Mouse (Mus musculus) spleen, embryonic (tissue): Measurements from ENCODE around the gene Zscan20.

Experiments
- CTCF ChIA-PET: fragments of 350-600 bp; sonication (Branson Sonifier 250); formaldehyde crosslinking; loops from one replicate; lab custom pipeline; 2022; lab: Charles Lee

Gene Zscan20

DNA sequence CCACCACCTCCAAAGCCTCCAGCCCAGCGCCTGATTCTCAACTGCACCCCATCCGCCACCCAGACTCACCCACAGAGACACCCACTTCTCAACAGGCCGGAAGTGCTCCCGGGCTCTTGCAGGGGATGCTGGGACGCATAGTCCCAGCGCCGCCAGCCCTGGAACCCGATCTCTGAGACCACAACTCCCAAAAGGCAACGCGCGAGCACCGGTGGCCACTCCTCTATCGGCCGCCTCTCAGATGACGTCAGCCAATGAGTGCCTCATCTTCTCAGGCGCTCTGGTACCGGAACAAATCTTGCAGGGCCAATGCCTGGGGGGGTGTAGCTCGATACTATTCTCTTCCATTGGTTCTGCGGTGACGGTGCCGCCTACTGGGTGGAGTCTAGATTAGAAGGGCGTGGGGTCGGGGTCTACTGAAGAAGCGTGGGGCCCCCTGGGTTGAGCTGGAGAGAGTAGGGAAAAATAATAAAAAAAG lies at the start of gene Zscan20:
TSS of gene Zscan20 (minus strand) at position 174 of the 478 bp plus-strand sequence.
- CTCF ChIA-PET: interaction anchor here (0.7 kb wide), 1 partner anchor 16 kb away, joined by 3 read pairs; no protein-coding TSS in a partner anchor

DNA sequence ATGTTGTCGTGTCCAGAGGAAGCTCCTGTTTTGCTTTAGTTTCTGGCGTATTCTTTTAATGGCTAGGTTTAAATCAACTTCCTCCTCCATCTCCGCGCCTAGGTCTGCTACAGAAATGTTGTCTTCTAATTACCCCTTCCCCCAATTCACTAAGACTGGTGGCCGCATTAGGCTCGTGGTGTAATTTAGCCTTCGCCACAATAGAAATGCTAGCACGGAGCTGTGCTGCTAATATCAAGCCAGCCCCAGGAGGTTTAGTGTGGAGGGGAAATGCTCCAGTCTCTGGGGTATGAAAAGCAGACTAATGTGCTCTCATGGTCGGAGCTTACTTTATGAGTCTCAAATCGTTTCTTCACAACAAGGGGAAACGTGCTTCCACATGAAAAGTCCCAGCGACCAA lies 45.5 kb upstream of the Zscan20 start:
- CTCF ChIA-PET: no interaction called here

DNA sequence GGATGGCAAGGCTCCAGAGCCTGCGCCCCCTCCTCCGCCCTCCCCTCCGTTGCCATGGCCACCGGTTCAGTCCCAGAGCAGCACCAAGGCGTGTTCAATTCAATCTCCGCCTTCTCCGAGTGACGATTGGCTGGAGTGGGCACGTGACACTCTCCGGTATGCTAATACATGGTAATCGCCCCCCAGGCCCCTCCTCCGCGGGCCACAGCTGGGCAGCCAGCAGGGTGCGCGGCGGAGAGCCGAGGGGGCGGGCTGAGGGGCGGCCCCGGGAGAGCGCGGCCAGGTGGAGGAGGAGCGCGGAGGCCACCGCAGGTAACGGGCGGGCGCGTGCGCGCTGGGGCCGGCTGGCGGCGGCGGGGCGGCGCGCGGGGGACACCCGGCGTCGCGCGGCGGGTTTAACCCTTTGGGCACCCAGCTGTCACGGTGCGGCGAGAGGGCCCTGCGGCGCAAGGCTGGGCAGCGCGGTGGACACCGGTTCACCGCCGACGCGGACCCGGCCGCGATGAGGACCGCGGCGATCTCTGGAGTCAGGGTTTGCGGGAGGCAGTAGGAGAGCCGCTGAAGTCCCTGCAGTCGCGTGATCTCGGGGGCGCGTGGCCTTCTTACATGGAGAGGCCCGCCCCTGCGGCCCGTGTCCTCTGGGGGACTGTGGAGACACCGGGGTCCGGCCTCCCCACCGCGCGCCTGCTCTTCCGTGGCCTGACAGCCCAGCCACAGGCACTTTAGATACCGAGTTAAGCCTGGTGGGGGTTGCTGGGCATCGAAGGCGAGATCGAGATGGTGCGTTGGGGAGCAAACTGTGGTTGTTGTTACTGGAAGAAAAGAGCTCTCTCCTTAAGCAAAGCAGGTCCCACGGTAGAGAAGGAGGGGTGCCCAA lies 44.8 kb upstream of the Zscan20 start, which contains the start of gene Phc2:
TSS of gene Phc2 (plus strand) at position 198 of the 877 bp plus-strand sequence.
- CTCF ChIA-PET: no interaction called here

DNA sequence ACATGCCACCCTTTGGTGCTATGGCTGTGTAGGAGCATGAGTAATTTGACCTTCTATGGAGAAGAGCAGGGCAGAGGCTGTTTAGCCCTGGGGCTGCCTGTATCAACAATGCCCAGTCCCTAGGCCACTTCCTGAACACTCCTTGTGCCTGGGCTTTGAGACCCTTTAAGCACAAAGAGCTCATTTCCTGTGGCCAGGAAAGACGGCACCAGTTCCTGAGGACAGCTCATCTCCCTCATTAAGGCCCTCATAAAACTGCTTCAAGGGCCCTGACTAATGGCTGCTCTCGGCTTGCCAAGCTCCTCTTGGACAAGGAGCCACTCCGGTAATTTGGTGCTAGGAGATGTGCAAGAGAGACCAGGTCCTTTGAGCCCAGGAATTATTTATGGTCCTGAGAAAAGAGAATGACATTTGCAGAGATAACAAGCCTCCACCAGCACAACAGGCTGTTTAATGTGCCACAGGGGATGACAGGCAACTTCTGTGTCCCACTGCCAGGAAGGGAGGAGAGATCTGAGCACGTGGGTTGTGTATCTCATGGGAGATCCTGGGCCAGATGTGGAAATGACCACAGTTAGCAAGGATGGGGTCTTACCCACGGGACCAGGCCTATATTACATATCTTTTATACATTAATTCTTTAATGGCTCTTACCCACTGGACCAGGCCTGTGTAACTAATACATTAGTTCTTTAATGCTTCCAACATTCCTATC lies 42.8 kb upstream of the Zscan20 start:
- CTCF ChIA-PET: no interaction called here

DNA sequence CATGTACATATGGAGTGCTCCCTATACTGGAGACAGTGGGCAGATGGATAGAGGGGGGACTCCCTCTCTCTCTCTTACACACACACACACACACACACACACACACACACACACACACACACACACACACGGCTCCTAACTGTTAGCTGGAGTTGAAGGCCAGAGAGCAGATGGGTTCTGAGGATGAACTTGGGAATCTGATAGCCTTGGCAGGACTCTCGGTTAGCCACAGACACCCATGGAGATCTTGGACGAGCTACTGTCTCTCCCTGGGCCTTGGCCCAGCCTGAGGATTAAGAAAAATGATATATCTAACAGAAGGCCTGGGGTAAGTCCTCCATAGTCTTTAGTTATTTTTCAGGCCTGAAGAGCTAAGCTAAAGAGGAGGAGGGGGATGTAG lies 41.6 kb upstream of the Zscan20 start:
- CTCF ChIA-PET: no interaction called here

DNA sequence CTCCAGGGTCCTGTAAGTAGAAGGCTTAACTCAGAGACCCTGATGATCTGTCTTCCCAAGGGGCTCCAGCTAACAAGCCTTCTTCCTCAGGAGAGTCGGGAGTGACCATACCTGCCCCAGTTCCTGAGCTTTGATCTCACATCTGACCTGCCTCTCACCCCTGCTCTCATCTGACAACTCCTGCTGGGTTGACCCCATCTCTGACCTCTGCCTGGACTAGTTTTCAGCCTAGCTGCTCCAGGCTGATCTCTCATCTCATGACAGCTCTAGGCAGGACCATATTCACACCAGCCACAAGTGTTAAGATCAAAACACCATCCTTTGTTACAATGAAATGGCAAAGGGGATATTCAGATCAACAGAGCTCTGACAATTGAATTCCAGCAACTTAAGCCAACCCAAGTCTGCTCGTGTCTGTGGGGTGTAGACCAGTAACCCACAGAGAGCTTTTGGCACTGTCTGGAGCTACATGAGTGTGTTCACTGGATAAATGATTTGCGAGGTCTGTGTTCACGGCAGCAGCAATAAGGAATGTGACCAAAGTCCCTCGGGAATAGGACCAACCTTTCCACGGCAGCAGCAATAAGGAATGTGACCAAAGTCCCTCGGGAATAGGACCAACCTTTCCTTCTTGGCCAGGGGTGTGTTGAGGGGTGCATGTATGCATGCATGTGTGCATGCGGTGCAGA lies 38.8 kb upstream of the Zscan20 start:
- CTCF ChIA-PET: interaction anchor here (0.6 kb wide), 1 partner anchor 30 kb away, joined by 4 read pairs; no protein-coding TSS in a partner anchor

DNA sequence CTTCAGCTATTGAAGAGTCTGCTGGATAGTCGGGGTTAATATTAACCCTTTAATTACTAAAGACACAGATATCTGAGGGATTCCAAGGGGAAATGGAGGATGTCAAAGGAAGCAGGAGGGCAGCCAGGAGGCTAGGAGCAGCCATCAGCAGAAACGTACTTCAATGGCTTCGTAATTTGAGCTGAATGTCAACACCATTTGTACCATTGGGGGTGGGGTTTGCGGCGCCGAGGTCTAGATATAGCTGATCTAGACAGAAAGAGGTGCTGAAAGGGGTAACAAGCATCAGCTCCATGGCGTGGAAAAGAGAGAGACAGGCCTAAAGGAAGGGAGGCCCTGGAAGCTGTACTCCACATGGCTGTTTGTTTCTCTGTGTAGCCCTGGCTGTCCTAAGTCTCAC lies 36.9 kb upstream of the Zscan20 start:
- CTCF ChIA-PET: no interaction called here

DNA sequence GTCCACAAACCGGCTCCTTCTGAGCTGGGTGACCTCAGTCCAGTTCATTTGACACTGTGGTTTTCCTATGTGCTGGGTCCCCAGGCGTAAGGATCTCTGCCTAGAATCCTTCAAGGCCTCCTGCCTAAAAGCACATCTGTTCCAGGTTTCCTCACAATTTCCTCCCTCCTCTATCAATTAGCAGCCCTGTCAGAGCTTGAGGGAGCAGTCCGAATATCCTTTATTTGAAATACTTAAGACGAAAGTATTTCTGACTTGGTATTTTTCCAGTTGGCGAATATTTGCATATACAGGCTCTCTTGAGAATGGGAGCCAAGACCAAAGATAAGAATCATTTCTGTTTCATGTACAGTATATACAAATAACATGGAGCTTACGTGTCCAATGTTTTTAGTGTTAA lies 36.0 kb upstream of the Zscan20 start:
- CTCF ChIA-PET: no interaction called here

DNA sequence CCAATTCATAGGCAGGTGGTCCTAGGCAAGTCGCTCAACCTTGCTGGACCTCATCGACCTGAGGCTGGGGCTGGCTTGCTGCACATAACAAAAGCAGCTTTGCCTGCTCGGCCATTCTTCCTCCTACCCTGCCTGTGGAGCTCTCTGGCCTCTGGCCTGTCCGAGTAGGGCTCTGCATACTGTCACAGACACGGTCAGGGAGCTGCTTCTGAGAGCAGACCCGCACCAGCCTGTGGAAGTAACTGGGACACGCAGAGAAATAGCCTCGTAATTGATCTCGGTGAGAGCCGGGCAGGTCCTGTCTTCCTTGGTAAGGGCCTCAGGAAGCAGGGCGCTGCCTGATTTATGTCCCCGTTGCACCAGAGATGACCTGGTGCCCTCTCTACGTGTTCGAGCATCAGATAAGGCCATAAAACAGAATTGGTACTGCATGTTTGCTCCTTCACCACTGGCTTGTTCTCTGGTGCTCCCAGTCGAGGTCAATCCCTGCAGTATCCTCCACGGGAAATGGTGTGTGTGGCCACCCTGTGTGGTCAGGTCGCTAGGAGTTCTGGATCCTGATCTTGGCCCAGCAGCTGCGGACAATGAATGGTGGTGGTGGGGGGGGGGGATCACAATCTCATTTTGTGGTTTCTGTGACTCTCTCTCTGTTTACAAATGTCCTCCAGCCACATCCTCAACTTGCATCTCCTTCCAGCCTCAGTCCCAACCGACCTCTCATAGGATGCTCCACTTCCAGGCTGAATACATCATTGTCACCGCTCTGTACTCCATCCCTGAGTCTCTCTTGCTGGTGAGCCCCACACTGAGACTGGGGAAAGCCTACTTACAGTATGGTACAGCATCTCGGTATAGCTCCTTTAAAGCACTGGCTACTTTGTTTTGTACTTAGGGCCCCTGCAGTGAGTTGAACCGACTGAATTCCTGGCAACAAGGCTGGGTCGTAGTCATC lies 32.1 kb upstream of the Zscan20 start:
- CTCF ChIA-PET: no interaction called here

DNA sequence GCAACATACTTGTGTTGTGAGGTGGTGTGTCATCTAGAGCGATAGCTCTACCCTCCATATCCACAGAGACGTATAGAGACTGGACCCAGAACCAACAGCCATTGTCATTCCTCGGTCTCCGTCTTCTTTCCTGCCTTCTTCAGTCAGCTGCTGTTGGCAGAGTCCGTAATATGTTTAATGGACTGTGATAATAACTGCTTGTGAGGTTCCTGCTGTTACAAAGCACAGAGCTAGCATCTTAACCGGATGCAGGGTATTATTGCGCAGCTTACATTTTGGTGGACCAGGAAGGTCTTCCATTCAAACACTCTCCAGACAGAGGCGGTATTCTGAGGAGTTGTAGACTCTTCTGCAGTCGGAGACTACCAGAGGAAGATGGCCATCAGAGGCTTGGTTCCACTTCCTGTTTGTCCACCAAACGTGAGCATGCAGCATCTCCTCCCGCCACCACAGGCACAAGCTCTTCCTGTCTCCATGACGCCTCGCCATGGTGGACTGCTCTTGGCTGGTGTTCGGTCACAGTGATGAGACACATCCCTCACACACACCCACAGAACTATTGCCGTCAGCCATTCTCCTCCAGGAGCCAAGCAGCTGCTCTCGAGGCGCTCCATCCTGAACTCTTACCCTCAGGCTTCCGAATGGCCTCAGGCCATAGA lies 28.5 kb upstream of the Zscan20 start:
- CTCF ChIA-PET: no interaction called here

DNA sequence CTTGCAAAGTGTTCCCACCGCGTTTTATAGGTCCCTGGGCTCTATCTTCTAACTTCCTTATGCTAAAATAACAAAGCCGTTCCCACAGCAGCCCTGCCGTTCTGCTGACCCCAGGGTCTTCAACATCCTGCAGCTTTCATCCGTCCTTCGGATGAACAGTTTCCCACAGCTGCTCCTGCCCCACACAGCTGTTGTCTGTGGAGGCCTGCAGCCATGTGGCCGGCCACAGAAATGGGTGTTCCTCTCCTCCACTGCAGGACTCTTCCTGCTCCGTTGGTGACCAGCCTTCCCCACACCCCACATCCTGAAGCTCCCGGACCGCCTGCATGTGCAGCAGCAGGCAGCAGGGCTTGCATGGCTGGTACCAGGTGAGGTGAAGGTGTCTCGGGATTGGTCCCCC lies 27.4 kb upstream of the Zscan20 start:
- CTCF ChIA-PET: no interaction called here

DNA sequence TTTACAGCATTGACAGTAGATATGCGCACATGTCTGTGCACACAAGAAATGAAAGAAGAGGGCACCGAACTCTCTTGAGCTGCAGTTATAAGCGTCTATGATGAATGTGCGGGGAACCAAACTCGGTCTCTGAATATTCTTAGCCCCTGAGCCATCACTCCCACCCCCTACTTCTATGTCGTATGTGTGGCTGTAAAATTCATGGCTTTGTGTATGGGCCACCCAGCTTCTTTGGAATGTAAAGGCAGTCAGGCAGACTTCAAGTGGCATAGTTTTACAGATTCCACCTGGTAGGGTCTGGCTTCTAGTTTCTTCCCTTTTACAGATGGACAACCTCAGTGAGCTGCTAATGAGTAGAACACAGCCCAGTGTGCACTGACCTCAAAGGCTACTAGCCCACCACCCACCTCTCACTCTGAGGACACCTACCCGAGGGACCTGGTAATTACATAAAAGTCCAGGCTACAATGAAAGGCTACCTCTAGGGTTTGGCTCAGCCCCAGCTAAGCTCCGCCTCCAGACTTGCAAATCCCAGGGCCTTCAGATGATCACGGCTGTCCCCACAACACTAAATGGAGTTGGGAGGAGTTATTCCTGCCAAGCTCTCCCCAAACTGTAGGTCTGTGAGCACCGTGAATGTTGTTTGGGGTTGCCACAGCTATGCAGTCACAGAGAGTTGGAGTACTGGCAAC lies 26.1 kb upstream of the Zscan20 start:
- CTCF ChIA-PET: no interaction called here

DNA sequence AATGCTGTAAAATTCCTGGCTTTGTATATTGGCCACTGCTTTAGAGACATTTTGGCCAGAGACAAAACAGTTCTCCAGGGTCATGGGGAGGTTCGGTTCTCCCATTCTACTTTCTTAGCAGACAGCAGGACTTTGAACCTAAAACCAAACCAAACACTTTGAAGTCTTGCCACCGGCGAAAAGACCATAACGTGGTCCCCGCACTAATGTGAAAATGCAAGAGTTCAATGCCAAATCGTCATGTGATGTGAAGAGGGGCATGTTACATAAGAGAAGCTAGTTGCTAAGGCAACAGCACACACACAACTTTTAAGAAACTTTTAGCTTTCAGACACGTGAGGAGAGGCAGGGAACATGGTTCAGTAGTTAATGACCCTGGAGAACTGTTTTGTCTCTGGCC lies 25.6 kb upstream of the Zscan20 start:
- CTCF ChIA-PET: no interaction called here

DNA sequence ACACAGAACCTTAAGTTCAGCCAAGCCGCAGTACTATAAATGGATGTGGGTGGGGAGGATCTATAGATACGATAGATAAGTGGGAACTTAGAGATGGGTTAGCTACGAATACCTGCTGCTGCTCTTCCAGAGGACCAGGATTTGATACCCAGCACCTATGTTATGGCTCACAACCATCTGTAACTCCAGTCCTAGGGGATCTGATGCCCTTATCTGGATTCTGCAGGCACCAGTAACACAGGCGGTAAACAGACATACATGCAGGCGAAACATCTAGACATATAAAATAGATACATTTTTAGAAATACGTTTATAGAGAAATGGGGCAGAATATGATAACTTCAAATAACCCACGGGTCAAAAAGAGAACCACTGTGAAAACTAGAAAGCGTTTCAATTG lies 11.2 kb upstream of the Zscan20 start:
- CTCF ChIA-PET: no interaction called here

DNA sequence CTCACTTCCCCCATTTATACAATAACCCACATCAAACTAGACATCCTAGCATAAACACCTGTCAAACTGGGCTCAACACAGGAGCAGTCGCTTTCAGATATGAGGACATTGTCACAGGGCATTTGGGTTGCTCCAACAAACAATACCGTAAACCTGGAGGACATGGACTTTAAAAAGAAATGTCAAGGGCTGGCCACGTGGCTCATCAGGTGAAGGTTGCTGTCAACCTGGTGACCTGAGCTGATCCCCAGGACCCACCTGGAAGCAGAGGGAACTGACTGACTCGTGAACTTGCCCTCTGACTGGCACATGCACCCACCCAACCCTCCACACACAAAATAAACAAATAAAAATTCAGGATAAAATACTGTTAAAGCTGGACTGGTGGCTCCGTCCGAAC lies 10.7 kb upstream of the Zscan20 start:
- CTCF ChIA-PET: no interaction called here

DNA sequence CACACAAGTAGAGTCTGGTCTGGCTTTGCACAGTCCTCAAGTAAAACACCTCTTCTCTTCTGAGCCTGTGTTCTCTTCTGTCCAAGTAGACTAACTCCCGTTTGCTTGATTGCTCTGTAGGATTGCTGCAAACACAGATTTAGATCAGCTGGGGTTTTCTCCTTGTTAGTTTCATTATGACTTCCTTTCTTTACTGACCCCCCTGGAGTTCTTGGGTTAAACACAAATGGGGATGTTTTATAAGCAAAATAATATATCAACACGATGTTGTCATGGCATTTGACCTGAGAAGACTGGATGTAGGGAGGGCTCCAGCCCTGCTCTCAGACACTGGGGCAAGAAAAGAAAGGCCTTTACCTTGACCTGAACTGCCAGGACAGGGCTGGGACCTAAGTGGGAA lies 9.1 kb upstream of the Zscan20 start:
- CTCF ChIA-PET: interaction anchor here (0.5 to 0.7 kb wide), 2 partner anchors 30 to 92 kb away, joined by 3 to 4 read pairs; no protein-coding TSS in a partner anchor

DNA sequence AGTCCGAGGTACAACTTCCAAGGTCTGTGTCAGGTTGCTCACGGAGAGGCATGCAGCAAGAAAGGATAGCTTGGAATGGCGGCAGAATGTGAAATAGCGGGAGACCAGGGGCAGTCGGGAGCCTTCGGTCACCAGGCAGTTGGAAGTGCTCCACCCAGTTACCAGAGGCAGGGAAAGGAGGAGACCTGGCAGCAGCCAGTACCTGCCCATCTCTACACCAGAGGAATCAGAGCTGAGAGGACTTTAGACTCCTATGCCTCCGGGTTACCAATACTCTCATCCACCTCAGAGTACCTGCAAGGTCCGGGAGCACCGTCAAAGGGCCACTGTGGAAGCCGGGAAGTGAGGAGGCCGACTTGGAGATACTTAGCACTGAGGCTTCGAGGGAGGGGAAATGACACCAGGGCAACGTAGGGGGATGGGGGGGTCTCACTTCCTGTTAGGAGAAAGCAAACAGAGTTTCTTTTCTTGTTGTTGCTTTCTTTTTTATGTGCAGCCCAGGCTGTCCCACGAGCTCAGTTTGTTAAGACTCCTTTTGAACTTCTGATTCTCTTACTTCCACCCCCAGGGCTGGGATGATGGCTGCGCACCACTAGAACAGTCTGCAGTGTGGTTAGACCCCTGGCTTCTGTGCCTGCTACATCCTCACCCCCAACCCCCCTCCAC lies 8.5 kb upstream of the Zscan20 start, which contains the start of gene Tlr12:
TSS of gene Tlr12 (minus strand) at position 374 of the 666 bp plus-strand sequence.
- CTCF ChIA-PET: interaction anchor here (0.5 kb wide), 1 partner anchor 72 kb away, joined by 4 read pairs; no protein-coding TSS in a partner anchor

DNA sequence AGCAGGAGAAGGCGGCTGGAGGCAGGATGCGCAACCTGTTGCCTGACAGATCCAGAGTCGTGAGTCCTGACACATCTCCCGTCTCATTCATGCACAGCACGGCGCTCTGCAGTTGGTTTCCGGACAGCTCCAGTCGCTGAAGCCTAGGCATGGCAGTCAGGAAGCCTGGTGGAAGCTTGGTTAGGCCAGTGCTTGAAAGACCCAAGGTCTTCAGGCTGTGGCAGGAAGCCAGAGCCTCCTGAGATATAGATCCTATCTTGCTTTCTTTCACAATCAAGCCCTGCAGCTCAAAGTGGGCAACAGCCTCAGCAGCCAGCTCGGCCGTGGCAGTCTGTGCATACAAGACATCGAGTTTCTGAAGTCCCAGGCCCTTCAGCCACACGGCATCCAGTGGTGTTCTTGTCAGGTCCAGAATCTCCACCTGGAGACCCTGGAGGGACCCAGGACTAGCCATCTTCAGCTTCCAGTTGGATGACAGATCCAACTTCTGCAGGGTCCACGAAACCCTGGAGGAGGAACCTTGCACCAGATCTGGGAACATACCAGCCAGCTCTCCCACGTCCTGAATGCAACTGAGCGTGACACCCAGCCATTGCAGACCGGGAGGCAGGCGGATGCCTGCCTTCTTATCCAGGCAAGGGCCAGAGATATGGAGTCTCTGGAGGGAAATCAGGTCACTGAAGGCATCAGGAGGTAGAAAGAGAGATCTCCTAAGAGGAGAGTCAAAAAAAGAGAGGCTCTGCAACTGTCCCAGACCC lies 7.6 kb upstream of the Zscan20 start:
- CTCF ChIA-PET: interaction anchor here (0.6 kb wide), 1 partner anchor 22 kb away, joined by 5 read pairs; no protein-coding TSS in a partner anchor
